In the genomic region with DNA sequence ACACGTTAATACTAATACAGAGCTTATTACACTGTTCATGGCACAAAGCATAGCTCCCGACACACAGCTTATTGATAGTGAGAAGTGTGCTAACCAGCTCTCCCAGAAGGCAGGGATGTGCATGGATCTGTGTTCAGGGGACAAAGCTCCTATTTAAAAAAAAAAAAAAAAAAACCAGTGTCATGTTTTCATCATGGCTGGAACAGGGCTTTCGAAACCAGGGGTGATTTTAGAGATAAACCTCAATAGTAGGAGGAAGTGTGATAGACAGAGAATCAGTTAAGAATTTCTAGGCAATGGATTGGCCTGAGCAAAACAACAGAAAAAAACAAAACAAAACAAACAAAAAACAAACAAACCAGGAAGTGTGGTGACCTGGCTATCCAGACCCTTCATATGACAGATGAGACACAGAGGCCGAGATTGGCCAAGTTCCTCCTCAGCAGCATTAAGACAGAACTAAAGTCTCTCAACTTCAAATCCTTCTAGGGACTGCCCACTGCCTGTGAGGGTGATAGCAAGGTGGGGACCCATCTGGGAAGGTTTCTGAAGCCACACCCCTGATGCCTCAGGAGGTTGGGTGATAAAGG, we compare ENCODE assay signal across 17 mouse cellular contexts. TPM values are rescaled to one million over a fixed set of nuclear protein-coding genes. Genes with fewer than 3 reads are reported as not detected.
DNase-seq lines count a peak whose midpoint lies in the region; ATAC-seq lines count a peak whose summit lies in the region.
"Had no signal": no experiment of that assay in that cellular context is flagged by ENCODE, and none has a peak within 500 bp of the region (broad histone marks: within the 10 kb centered on the region; RNA-seq: fewer than 3 reads in every experiment).

No protein-coding gene starts in this region.

- ATAC-seq in CD4-positive, CD25-positive, alpha-beta regulatory T cell, adult 4 months = peak; percentile 27
- peak; percentile 45 for ATAC-seq in granulocyte monocyte progenitor cell, adult 5-6 weeks (replicated peaks; ENCODE audit: poor library complexity, severe bottlenecking)
- ATAC-seq in megakaryocyte-erythroid progenitor cell, adult 5-6 weeks (replicated peaks; ENCODE audit: low FRiP score, low TSS enrichment, poor library complexity, severe bottlenecking) = peak; percentile 47
- ATAC-seq: intestine, embryonic 15.5 days had no signal

- peak; percentile 69 for DNase-seq in 416B (ENCODE audit: low read depth)
- DNase-seq in layer of hippocampus, postnatal 14 days (ENCODE audit: low spot score in 2 of 2) = no peak
- no peak for DNase-seq in yolk sac, embryonic 10.5 days (ENCODE audit: low spot score)
- no peak for DNase-seq in adrenal gland, adult 8-10 months
- DNase-seq: cerebellum, adult 18-20 months; cerebellum, postnatal 14 days; embryo, embryonic 11 days; heart, postnatal 4 days; kidney, adult 8-10 months; kidney, postnatal 10 days; lung, adult 2 months; lung, postnatal 14 days; thymus, adult 18-20 months had no signal

RNA-seq across cellular contexts. Expression of gene Ripor2, which starts 51.1 kb away (rescaled TPM):
- 100 to 1,000 TPM; 228 to 281 TPM for polyA plus RNA-seq in CD4-positive, CD25-positive, alpha-beta regulatory T cell, adult 4 months (2017; shearing (Covaris generic))
- total RNA-seq in granulocyte monocyte progenitor cell, adult 5-6 weeks (2014; fragmentation: Nextera tagmentation) = 41.1 and 65.7 TPM in 2 replicates
- total RNA-seq in granulocyte monocyte progenitor cell, adult 5-6 weeks (2017) = 27.8 and 33.5 TPM in 2 replicates
- 34.1 and 50.0 TPM in 2 replicates for total RNA-seq in megakaryocyte-erythroid progenitor cell, adult 5-6 weeks (2014; fragmentation: Nextera tagmentation)
- total RNA-seq in megakaryocyte-erythroid progenitor cell, adult 5-6 weeks (2017) = 24.7 and 32.6 TPM in 2 replicates
- total RNA-seq in layer of hippocampus, postnatal 14 days (2021) = 10 to 100 TPM; 66.1 to 68.3 TPM
- total RNA-seq in adrenal gland, adult 8-10 months (2022) = 1 to 10 TPM; 4.1 to 7.3 (median 5.4) TPM
